Mouse (Mus musculus) liver, embryonic 14.5 days (tissue): ENCODE measurements around the gene Mrps27. TPM values are rescaled to one million over a fixed set of nuclear protein-coding genes. Genes with fewer than 3 reads are reported as not detected.
A peak's percentile ranks its signal among the peaks of the same experiment; 100 is the strongest.
"Not testable (repeated sequence)": the region's sequence is repeated elsewhere in the genome, so short reads cannot be mapped to it uniquely, and the experiment has no call there.

ENCODE experiments used
- ATAC-seq: fragments of 200-750 bp; cut with Nextera tagmentation; 2 replicates; pipeline ENCODE4 v1.8.0; 2017; ENCODE audit warnings: moderate number of reproducible peaks, mild to moderate bottlenecking, moderate library complexity; ENCODE audit not compliant: insufficient read depth
- DNase-seq, 3 experiments: peaks; one replicate each; pipeline ENCODE4 v3.0.0-alpha.2; 2012 to 2013; ENCODE audit warnings: low read depth in 3 of 3, low spot score in 3 of 3
- H3K27ac ChIP-seq: fragments of 300-500 bp; sonication (generic); 2 replicates; pipeline ENCODE4 v1.5.1; 2014; ENCODE audit warnings: moderate library complexity, mild to moderate bottlenecking, control low read depth, inconsistent platforms
- H3K27me3 ChIP-seq: fragments of 300-500 bp; sonication (generic); 2 replicates; pipeline ENCODE4 v1.6.1; 2014; ENCODE audit warnings: mild to moderate bottlenecking, low read length, moderate library complexity; ENCODE audit not compliant: control insufficient read depth, insufficient read depth
- H3K36me3 ChIP-seq: fragments of 300-500 bp; sonication (generic); replicated peaks from 2 replicates; pipeline ENCODE4 v1.6.1; 2014; ENCODE audit warnings: low read depth; ENCODE audit not compliant: control insufficient read depth, insufficient read depth
- H3K4me1 ChIP-seq, 2 experiments: fragments of 200-500 bp in 1 of 2; fragments of 300-500 bp in 1 of 2; sonication (generic) in 1 of 2; replicated peaks; 2 replicates each; pipeline ENCODE4 v1.6.1; 2012 to 2014; ENCODE audit warnings: antibody characterized with exemption in 1 of 2, inconsistent platforms in 1 of 2, low read length in 1 of 2; ENCODE audit not compliant: control insufficient read depth in 2 of 2, insufficient read depth in 2 of 2
- H3K4me2 ChIP-seq: fragments of 300-500 bp; sonication (generic); 2 replicates; pipeline ENCODE4 v1.6.1; 2014; ENCODE audit warnings: low read depth, mild to moderate bottlenecking, control low read depth, moderate library complexity
- H3K4me3 ChIP-seq, 2 experiments: fragments of 200-500 bp in 1 of 2; fragments of 300-500 bp in 1 of 2; sonication (generic) in 1 of 2; 2 replicates each; pipeline ENCODE4 v1.5.1; 2012 to 2014; ENCODE audit warnings: low read depth in 2 of 2, low read length in 2 of 2, mild to moderate bottlenecking in 2 of 2, control low read depth in 1 of 2, inconsistent platforms in 1 of 2, moderate library complexity in 1 of 2; ENCODE audit not compliant: insufficient read depth in 1 of 2
- H3K9ac ChIP-seq: fragments of 300-500 bp; sonication (generic); replicated peaks from 2 replicates; pipeline ENCODE4 v1.6.1; 2014; ENCODE audit warnings: mild to moderate bottlenecking, control low read depth, moderate library complexity
- H3K9me3 ChIP-seq: fragments of 300-500 bp; sonication (generic); 2 replicates; pipeline ENCODE4 v1.6.1; 2016; ENCODE audit warnings: low read length, mixed read lengths; ENCODE audit not compliant: control insufficient read depth
- CTCF ChIP-seq: IDR thresholded peaks from 2 replicates; pipeline ENCODE4 v1.5.1; 2016; ENCODE audit warnings: antibody characterized with exemption, low read depth, control low read depth
- EP300 ChIP-seq: IDR thresholded peaks from 2 replicates; pipeline ENCODE4 v1.6.1; 2016; ENCODE audit warnings: antibody characterized with exemption, low read depth
- whole genome bisulfite sequencing: fragments of 180-500 bp; shearing (Covaris S2); extraction: QIAGEN DNeasy Blood & Tissue Kit; methylation state at CpG from one replicate; pipeline ENCODE4 v1.1.7; 2014; ENCODE audit not compliant: insufficient replicate concordance; 5-methylcytosine and 5-hydroxymethylcytosine counted together
- polyA plus RNA-seq, 2 experiments: library from polyadenylated mRNA; depleted of rRNA in 1 of 2; stranded (reverse) in 1 of 2; unstranded in 1 of 2; fragments of >200 nt; fragmentation: Nextera tagmentation in 1 of 2; extraction: Ambion mirVana in 1 of 2; gene quantifications; 2 replicates each; pipeline versions ENCODE4 v1.2.1 to v1.2.3; 2012 to 2014

The Mrps27 gene
- polyA plus RNA-seq, 2 experiments, result 14.4 to 21.5 TPM

GRCm38 (mm10) chr13:99316366-99316765 lies 28.2 kb upstream of the Mrps27 start:
- H3K27me3 ChIP-seq, result no peaks in the 10 kb centered on the region
- H3K36me3 ChIP-seq, result no peaks in the 10 kb centered on the region
- no peak for DNase-seq
- no peak overlapping the region for H3K4me2 ChIP-seq
- no peaks in the 10 kb centered on the region for H3K9me3 ChIP-seq
- no peak for ATAC-seq
- no peak overlapping the region for H3K4me3 ChIP-seq
- H3K9ac ChIP-seq, result no peak overlapping the region
- H3K27ac ChIP-seq, result no peak overlapping the region
- WGBS, result 70% methylated on average over 6 of the region's 6 CpGs
- TF ChIP-seq EP300, result no peak
- no peaks in the 10 kb centered on the region for H3K4me1 ChIP-seq

- Histone ChIP-seq H3K4me1 (no peaks in the 10 kb centered on the region), H3K27me3 (no peaks in the 10 kb centered on the region), H3K27ac (no peak overlapping the region), H3K9ac (no peak overlapping the region), H3K4me2 (no peak overlapping the region), H3K9me3 (no peaks in the 10 kb centered on the region), H3K36me3 (no peaks in the 10 kb centered on the region), H3K4me3 (no peak overlapping the region)
- TF ChIP-seq CTCF (peak; percentile 33; the same call in 1 of the 2 replicates), EP300 (no peak)
- 49% methylated on average over 4 of the region's 4 CpGs for WGBS
- DNase-seq, result no peak
- no peak for ATAC-seq
These were observed 27.5 kb upstream of the Mrps27 start for GRCm38 (mm10) chr13:99317058-99317457.

GRCm38 (mm10) chr13:99320453-99320852 lies 24.1 kb upstream of the Mrps27 start:
- no peaks in the 10 kb centered on the region; the same call in 1 of the 2 replicates for H3K36me3 ChIP-seq
- TF ChIP-seq CTCF, result no peak
- no peak for TF ChIP-seq EP300

DNA sequence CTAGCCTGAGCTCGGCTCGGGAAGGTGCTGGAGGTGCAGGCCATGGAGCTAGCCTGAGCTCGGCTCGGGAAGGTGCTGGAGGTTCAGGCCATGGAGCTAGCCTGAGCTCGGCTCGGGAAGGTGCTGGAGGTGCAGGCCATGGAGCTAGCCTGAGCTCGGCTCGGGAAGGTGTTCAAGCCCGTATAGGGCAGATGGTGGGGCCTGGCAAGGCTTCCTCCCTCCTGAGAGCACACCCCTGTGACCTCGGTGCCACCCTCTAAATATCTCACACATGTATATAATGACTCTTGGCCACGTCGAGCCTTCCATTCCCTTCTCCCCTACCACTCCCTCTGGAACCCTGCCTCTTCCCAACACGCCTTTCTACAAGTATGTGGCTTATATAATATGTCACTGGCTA lies 21.7 kb upstream of the Mrps27 start:
- H3K4me1 ChIP-seq, H3K9ac ChIP-seq, H3K9me3 ChIP-seq, H3K36me3 ChIP-seq, DNase-seq, H3K4me2 ChIP-seq, H3K4me3 ChIP-seq, H3K27me3 ChIP-seq, ATAC-seq, H3K27ac ChIP-seq: not testable (repeated sequence)
- 78% methylated on average over 10 of the region's 13 CpGs for WGBS

More at GRCm38 (mm10) chr13:99320453-99320852, 24.1 kb upstream of the Mrps27 start:
- Histone ChIP-seq H3K4me3 (no peak overlapping the region), H3K4me2 (no peak overlapping the region), H3K27me3 (no peaks in the 10 kb centered on the region), H3K27ac (no peak overlapping the region), H3K9me3 (no peaks in the 10 kb centered on the region), H3K4me1 (no peaks in the 10 kb centered on the region), H3K9ac (no peak overlapping the region)
- DNase-seq (no peak), ATAC-seq (no peak)
- 81% methylated on average over 7 of the region's 7 CpGs for WGBS

GRCm38 (mm10) chr13:99323632-99324336 lies 20.8 kb upstream of the Mrps27 start:
- Histone ChIP-seq H3K27me3 (no peaks in the 10 kb centered on the region), H3K9ac (no peak overlapping the region), H3K4me1 (no peaks in the 10 kb centered on the region), H3K9me3 (no peaks in the 10 kb centered on the region), H3K27ac (no peak overlapping the region), H3K36me3 (peaks cover 3% of the 10 kb centered on the region), H3K4me2 (no peak overlapping the region), H3K4me3 (no peak overlapping the region)
- ATAC-seq (no peak), DNase-seq (no peak)
- 60% methylated on average over 7 of the region's 7 CpGs for WGBS
- TF ChIP-seq CTCF, result no peak
- no peak for TF ChIP-seq EP300

DNA sequence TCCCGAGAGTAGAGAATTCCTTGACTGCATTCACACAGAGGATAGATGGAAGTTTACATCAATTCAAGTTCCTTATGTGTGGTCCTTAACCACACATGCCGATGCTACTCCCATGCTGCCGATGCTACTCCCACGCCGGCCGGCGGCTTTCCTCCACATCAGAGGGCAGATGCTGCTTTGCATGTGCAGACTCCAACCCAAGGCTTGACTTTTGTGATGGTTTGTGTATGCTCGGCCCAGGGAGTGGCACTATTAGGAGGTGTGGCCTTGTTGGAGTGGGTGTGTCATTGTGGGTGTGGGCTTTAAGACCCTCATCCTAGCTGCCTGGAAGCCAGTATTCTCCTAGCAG lies 20.3 kb upstream of the Mrps27 start:
- not testable (repeated sequence) for DNase-seq, H3K9ac ChIP-seq, H3K9me3 ChIP-seq, H3K36me3 ChIP-seq, H3K4me1 ChIP-seq, H3K4me2 ChIP-seq, H3K4me3 ChIP-seq, ATAC-seq, H3K27ac ChIP-seq, H3K27me3 ChIP-seq
- WGBS, result 83% methylated on average over 8 of the region's 8 CpGs
